In the genomic region with DNA sequence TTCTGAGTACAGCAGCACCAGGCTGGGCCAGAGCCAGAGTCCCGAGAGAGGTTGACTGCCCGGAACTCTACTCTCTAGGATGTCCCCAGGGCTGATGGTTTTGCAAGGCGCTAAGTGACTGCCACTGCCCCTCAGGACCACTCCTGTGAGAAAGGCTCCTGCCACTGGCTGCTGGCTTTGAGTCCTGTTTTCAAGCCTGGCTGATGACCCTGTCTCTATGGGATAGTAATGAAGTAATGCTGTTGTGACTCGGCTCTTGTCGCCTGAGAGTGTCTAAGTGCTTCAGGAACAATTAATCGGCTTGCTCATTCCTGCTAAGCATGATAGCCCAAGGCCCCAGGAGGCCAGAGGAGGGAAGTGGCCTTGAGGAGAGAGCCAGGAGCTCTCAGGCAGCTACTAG, we compare ENCODE assay signal across 28 mouse cellular contexts. TPM values are rescaled to one million over a fixed set of nuclear protein-coding genes. Genes with fewer than 3 reads are reported as not detected.
DNase-seq lines count a peak whose midpoint lies in the region; ATAC-seq lines count a peak whose summit lies in the region.
"Had no signal": no experiment of that assay in that cellular context is flagged by ENCODE, and none has a peak within 500 bp of the region (broad histone marks: within the 10 kb centered on the region; RNA-seq: fewer than 3 reads in every experiment).

No protein-coding gene starts in this region.

- intact Hi-C loops in heart, postnatal 10 days (cut with DNase I) = no loop called here
- intact Hi-C loops in heart, postnatal 25 days (cut with DNase I) = no loop called here

- H3K9me3 ChIP-seq in neural tube, embryonic 14.5 days (ENCODE audit: control insufficient read depth, low read length) = no peaks in the 10 kb centered on the region
- H3K9me3 ChIP-seq in neural tube, embryonic 15.5 days (replicated peaks) = no peaks in the 10 kb centered on the region
- H3K9me3 ChIP-seq: hindbrain, embryonic 15.5 days had no signal

- WGBS in neural tube, embryonic 14.5 days = 30% methylated on average over 6 of the region's 6 CpGs
- 34% methylated on average over 6 of the region's 6 CpGs for WGBS in neural tube, embryonic 15.5 days

- H3K4me2 ChIP-seq in neural tube, embryonic 14.5 days (ENCODE audit: low read depth, low read length) = no peak overlapping the region
- H3K4me2 ChIP-seq in neural tube, embryonic 15.5 days = no peak overlapping the region
- H3K4me2 ChIP-seq: heart, embryonic 11.5 days; hindbrain, embryonic 12.5 days; hindbrain, embryonic 15.5 days had no signal

- H3K4me3 ChIP-seq in neural tube, embryonic 14.5 days (ENCODE audit: low read depth, low read length) = no peak overlapping the region
- no peak overlapping the region for H3K4me3 ChIP-seq in neural tube, embryonic 15.5 days (replicated peaks)
- H3K4me3 ChIP-seq: gastrocnemius, adult 2 months; hindbrain, embryonic 12.5 days; hindbrain, embryonic 15.5 days had no signal

- H3K4me1 ChIP-seq in neural tube, embryonic 14.5 days (ENCODE audit: control insufficient read depth, insufficient read depth, low read length) = no peaks in the 10 kb centered on the region
- H3K4me1 ChIP-seq in neural tube, embryonic 15.5 days = peaks cover 5% of the 10 kb centered on the region; the same call in 1 of the 2 replicates
- H3K4me1 ChIP-seq: hindbrain, embryonic 15.5 days had no signal

- peak; percentile 38; the same call in 1 of the 2 replicates for ATAC-seq in neural tube, embryonic 14.5 days (ENCODE audit: low read depth)
- ATAC-seq in neural tube, embryonic 15.5 days (ENCODE audit: low FRiP score) = no peak
- ATAC-seq: activated CD4-positive, CD25-positive, alpha-beta regulatory T cell, adult 4 months; forebrain, embryonic 14.5 days; forebrain, postnatal 0 days had no signal

- H3K9ac ChIP-seq in neural tube, embryonic 14.5 days (replicated peaks; ENCODE audit: low read depth, low read length) = no peak overlapping the region
- no peak overlapping the region for H3K9ac ChIP-seq in neural tube, embryonic 15.5 days (replicated peaks)
- H3K9ac ChIP-seq: forebrain, postnatal 0 days; hindbrain, embryonic 12.5 days; hindbrain, embryonic 15.5 days had no signal

- no peaks in the 10 kb centered on the region for H3K36me3 ChIP-seq in neural tube, embryonic 14.5 days (ENCODE audit: control insufficient read depth, insufficient read depth, low read length)
- no peaks in the 10 kb centered on the region for H3K36me3 ChIP-seq in neural tube, embryonic 15.5 days
- H3K36me3 ChIP-seq: hindbrain, embryonic 12.5 days; hindbrain, embryonic 15.5 days had no signal

- DNase-seq in adrenal gland, postnatal 14 days = peak; percentile 15
- DNase-seq in adrenal gland, postnatal 36 days = no peak
- DNase-seq in heart, postnatal 10 days = peak; percentile 5 to 15
- DNase-seq in heart, postnatal 25 days (ENCODE audit: low spot score) = no peak
- DNase-seq in kidney, adult 9 months = no peak
- DNase-seq: adrenal gland, adult 8-10 months; cerebellum, adult 11 months; cerebellum, adult 2 months; cerebellum, adult 9-11 months; cerebellum, postnatal 25 days; forebrain, postnatal 0 days; gastrocnemius, adult 2 months; gastrocnemius, postnatal 36 days had no signal

- no peaks in the 10 kb centered on the region for H3K27me3 ChIP-seq in neural tube, embryonic 14.5 days (ENCODE audit: control insufficient read depth, insufficient read depth, low read length)
- H3K27me3 ChIP-seq in neural tube, embryonic 15.5 days (replicated peaks) = 0 out of 2 replicates have a peak, but pooled peaks cover 3% of the 10 kb centered on the region
- H3K27me3 ChIP-seq: hindbrain, embryonic 15.5 days had no signal

- no peak overlapping the region for H3K27ac ChIP-seq in neural tube, embryonic 14.5 days (ENCODE audit: low read depth, low read length)
- H3K27ac ChIP-seq in neural tube, embryonic 15.5 days (replicated peaks) = no peak overlapping the region
- H3K27ac ChIP-seq: gastrocnemius, adult 2 months; hindbrain, embryonic 12.5 days; hindbrain, embryonic 15.5 days had no signal

RNA-seq across cellular contexts. Expression of a gene that starts 45.8 kb away (rescaled TPM):
- 0.22 and 1.1 TPM in 2 replicates for total RNA-seq in adrenal gland, postnatal 14 days (2021)
- total RNA-seq in adrenal gland, postnatal 36 days (2021) = under 1 TPM in 1 of 2 experiments, not detected in 1; 0.23 TPM
- total RNA-seq in heart, postnatal 10 days (2021) = not detected
- total RNA-seq in heart, postnatal 25 days (2021) = not detected
- polyA plus RNA-seq in neural tube, embryonic 14.5 days (2014; fragmentation: Nextera tagmentation; extraction: Ambion mirVana) = 0.17 and 3.3 TPM in 2 replicates
- 0.73 and 1.4 TPM in 2 replicates for polyA plus RNA-seq in neural tube, embryonic 15.5 days (2015; fragmentation: Nextera tagmentation; extraction: Ambion mirVana)
- total RNA-seq: adrenal gland, adult 8-10 months; common myeloid progenitor, adult 5-6 weeks; gastrocnemius, adult 2 months; gastrocnemius, postnatal 36 days; granulocyte monocyte progenitor cell, adult 5-6 weeks; heart, adult 8-10 months; hematopoietic stem cell, adult 5-6 weeks had no signal
- polyA plus RNA-seq: activated CD4-positive, CD25-positive, alpha-beta regulatory T cell, adult 4 months; cerebellum, adult 2 months; forebrain, embryonic 14.5 days; forebrain, postnatal 0 days; frontal cortex, adult 2 months; heart, embryonic 11.5 days; heart, embryonic 14.5 days; heart, postnatal 0 days; hindbrain, embryonic 15.5 days; intestine, embryonic 14.5 days had no signal

Comparison
In these comparisons a context has a peak if more than half of its experiments do, and no peak if none do; other contexts are left out.
1. DNase-seq: peak in adrenal gland, postnatal 14 days (single experiment) and heart, postnatal 10 days (2 of 2); none in adrenal gland, postnatal 36 days (0 of 2), heart, postnatal 25 days (single experiment) and kidney, adult 9 months (single experiment).